Mouse (Mus musculus) brain, embryonic 14.5 days (tissue): ENCODE measurements around the gene Ywhab.

Experiments
- CTCF ChIP-seq: fragments of 200-500 bp; IDR thresholded peaks from 2 replicates; pipeline ENCODE4 v1.5.1; 2012; ENCODE audit warnings: inconsistent platforms, mild to moderate bottlenecking, moderate library complexity, borderline replicate concordance; ENCODE audit not compliant: insufficient read depth, insufficient read length; ENCODE audit errors: extremely low read depth
- POLR2A ChIP-seq: fragments of 200-500 bp; IDR thresholded peaks from 2 replicates; pipeline ENCODE4 v1.6.1; 2012; ENCODE audit warnings: mild to moderate bottlenecking, inconsistent platforms, borderline replicate concordance; ENCODE audit not compliant: poor library complexity, insufficient read depth, insufficient read length, severe bottlenecking; ENCODE audit errors: extremely low read depth

- TF ChIP-seq CTCF (peak; percentile 19; the same call in 1 of the 2 replicates), POLR2A (no peak)
Observed at GRCm38 (mm10) chr2:164036520-164037019, 41.8 kb downstream of the Ywhab start.
